Mouse (Mus musculus) midbrain, embryonic 13.5 days (tissue): ENCODE measurements around the gene Ranbp1. TPM values are rescaled to one million over a fixed set of nuclear protein-coding genes. Genes with fewer than 3 reads are reported as not detected.
"Not testable (repeated sequence)": the region's sequence is repeated elsewhere in the genome, so short reads cannot be mapped to it uniquely, and the experiment has no call there.

Experiments used
- ATAC-seq: fragments of 200-750 bp; cut with Nextera tagmentation; 2 replicates; pipeline ENCODE4 v1.8.0; 2017; ENCODE audit warnings: mild to moderate bottlenecking, moderate TSS enrichment, moderate library complexity
- H3K27ac ChIP-seq: fragments of 300-500 bp; sonication (generic); 2 replicates; pipeline ENCODE4 v1.5.1; 2015; ENCODE audit warnings: inconsistent platforms, mild to moderate bottlenecking, moderate library complexity
- H3K27me3 ChIP-seq: fragments of 300-500 bp; sonication (generic); 2 replicates; pipeline ENCODE4 v1.6.1; 2015; ENCODE audit warnings: mild to moderate bottlenecking, inconsistent platforms
- H3K36me3 ChIP-seq: fragments of 300-500 bp; sonication (generic); 2 replicates; pipeline ENCODE4 v1.6.1; 2015; ENCODE audit warnings: mild to moderate bottlenecking, inconsistent platforms
- H3K4me1 ChIP-seq: fragments of 300-500 bp; sonication (generic); replicated peaks from 2 replicates; pipeline ENCODE4 v1.6.1; 2015; ENCODE audit warnings: inconsistent platforms
- H3K4me2 ChIP-seq: fragments of 300-500 bp; sonication (generic); replicated peaks from 2 replicates; pipeline ENCODE4 v1.6.1; 2015; ENCODE audit warnings: moderate library complexity, mild to moderate bottlenecking, inconsistent platforms
- H3K4me3 ChIP-seq: fragments of 300-500 bp; sonication (generic); replicated peaks from 2 replicates; pipeline ENCODE4 v1.5.1; 2015; ENCODE audit warnings: mild to moderate bottlenecking, inconsistent platforms
- H3K9ac ChIP-seq: fragments of 300-500 bp; sonication (generic); replicated peaks from 2 replicates; pipeline ENCODE4 v1.6.1; 2015; ENCODE audit warnings: mild to moderate bottlenecking, inconsistent platforms
- H3K9me3 ChIP-seq: fragments of 300-500 bp; sonication (generic); 2 replicates; pipeline ENCODE4 v1.6.1; 2016; ENCODE audit warnings: mild to moderate bottlenecking, inconsistent platforms
- WGBS: fragments of 180-500 bp; shearing (Covaris S2); methylation state at CpG from one replicate; pipeline ENCODE4 v1.1.7; 2015; 5-methylcytosine and 5-hydroxymethylcytosine counted together
- microRNA counts: library from miRNA; unstranded; fragments of <30 nt; microRNA quantifications from one replicate; lab custom pipeline; 2016
- microRNA-seq: library from miRNA; unstranded; fragments of <30 nt; microRNA quantifications from one replicate; pipeline ENCODE4, GENCODE M21; 2016
- polyA plus RNA-seq: library from polyadenylated mRNA; unstranded; fragments of >200 nt; fragmentation: Nextera tagmentation; extraction: Ambion mirVana; gene quantifications from 2 replicates; pipeline ENCODE4 v1.2.1, GENCODE M21; 2015

The Ranbp1 gene
- polyA plus RNA-seq, 1 experiment from 2014 or later: 519 TPM

GRCm38 (mm10) chr16:18195561-18195960, 53.0 kb downstream of the Ranbp1 start:
- not testable (repeated sequence) for H3K4me3 ChIP-seq, H3K36me3 ChIP-seq, H3K27me3 ChIP-seq, ATAC-seq, H3K4me2 ChIP-seq, H3K9me3 ChIP-seq, H3K27ac ChIP-seq, H3K9ac ChIP-seq
- 56% methylated on average over 3 of the region's 3 CpGs for WGBS
- peaks cover 46% of the 10 kb centered on the region for H3K4me1 ChIP-seq

- no peaks in the 10 kb centered on the region for H3K9me3 ChIP-seq
- H3K27ac ChIP-seq: peak overlapping the region; percentile 32; the same call in 1 of the 2 replicates
- H3K9ac ChIP-seq: no peak overlapping the region
- no peak overlapping the region for H3K4me3 ChIP-seq
- no peak overlapping the region for H3K4me2 ChIP-seq
- no peak for ATAC-seq
- 59% methylated on average over 5 of the region's 5 CpGs for WGBS
- peaks cover 44% of the 10 kb centered on the region for H3K4me1 ChIP-seq
- H3K27me3 ChIP-seq: no peaks in the 10 kb centered on the region
- H3K36me3 ChIP-seq: no peaks in the 10 kb centered on the region
Measured at GRCm38 (mm10) chr16:18195068-18195467, 53.5 kb downstream of the Ranbp1 start.

- Histone ChIP-seq H3K4me3 (no peak overlapping the region), H3K36me3 (no peaks in the 10 kb centered on the region), H3K4me2 (no peak overlapping the region), H3K4me1 (peaks cover 37% of the 10 kb centered on the region), H3K9ac (no peak overlapping the region), H3K9me3 (no peaks in the 10 kb centered on the region), H3K27me3 (no peaks in the 10 kb centered on the region), H3K27ac (peak overlapping the region; percentile 32)
- WGBS: 65% methylated on average over 15 of the region's 15 CpGs
- ATAC-seq: peak; percentile 57
Measured at GRCm38 (mm10) chr16:18194208-18194985, 54.1 kb downstream of the Ranbp1 start.

- Histone ChIP-seq H3K9me3 (no peaks in the 10 kb centered on the region), H3K4me1 (peaks cover 15% of the 10 kb centered on the region), H3K9ac (no peak overlapping the region), H3K27ac (no peak overlapping the region), H3K36me3 (no peaks in the 10 kb centered on the region), H3K27me3 (no peaks in the 10 kb centered on the region), H3K4me2 (no peak overlapping the region), H3K4me3 (no peak overlapping the region)
- 87% methylated on average over 2 of the region's 2 CpGs for WGBS
- no peak for ATAC-seq
Measured at GRCm38 (mm10) chr16:18191006-18191405, 57.5 kb downstream of the Ranbp1 start.

MicroRNAs encoded within 50 kb of the gene (microRNA counts, 519-probe panel; counts per million panel counts)
- microRNA mmu-miR-1306 (lab: Ali Mortazavi, UCI): 1,504 counts per million, percentile 58 among the panel's probes with 10 or more counts

Small RNA genes within 50 kb of the gene (microRNA-seq; reads per million reads assigned to microRNA genes)
- not detected for gene Gm24572
- gene Mir1306: 310 reads per million, percentile 65 among the genes with 10 or more reads in this experiment

Other genes with a start within 250 kb of the Ranbp1 start
- gene Dgcr6, start 195.9 kb downstream of the Ranbp1 start, polyA plus RNA-seq: 173 and 179 TPM in 2 replicates
- 4.9 and 5.2 TPM in 2 replicates for gene Prodh, start 158.5 kb downstream of the Ranbp1 start, polyA plus RNA-seq
- 10.4 and 13.4 TPM in 2 replicates for gene Rtn4r, start 121.1 kb downstream of the Ranbp1 start, polyA plus RNA-seq
- gene Ccdc188, start 30.9 kb downstream of the Ranbp1 start, polyA plus RNA-seq: 0.09 TPM in 1 of 2 replicates, not detected in the other
- gene Zdhhc8, start 13.6 kb downstream of the Ranbp1 start, polyA plus RNA-seq: 10.1 and 11.9 TPM in 2 replicates
- 100 and 115 TPM in 2 replicates for gene Trmt2a, start 53 bp downstream of the Ranbp1 start, polyA plus RNA-seq
- gene Gm49776, start 9.6 kb upstream of the Ranbp1 start, polyA plus RNA-seq: not detected in 2 replicates
- 36.3 and 39.7 TPM in 2 replicates for gene Dgcr8, start 40.5 kb upstream of the Ranbp1 start, polyA plus RNA-seq
- gene Tango2, start 99.4 kb upstream of the Ranbp1 start, polyA plus RNA-seq: 63.1 and 66.5 TPM in 2 replicates
- 109 and 111 TPM in 2 replicates for gene Arvcf, start 99.5 kb upstream of the Ranbp1 start, polyA plus RNA-seq
- gene Txnrd2, start 177.7 kb upstream of the Ranbp1 start, polyA plus RNA-seq: 25.9 and 28.6 TPM in 2 replicates
- 75.7 and 78.8 TPM in 2 replicates for gene Comt, start 178.1 kb upstream of the Ranbp1 start, polyA plus RNA-seq
- gene Gnb1l, start 250.0 kb upstream of the Ranbp1 start, polyA plus RNA-seq: 12.9 and 16.0 TPM in 2 replicates